Mouse (Mus musculus): ENCODE results near the gene Rnf133. TPM values are rescaled to one million over a fixed set of nuclear protein-coding genes. Genes with fewer than 3 reads are reported as not detected.

Rnf133 gene
- not detected for total RNA-seq (2021)

- DNase-seq = no peak
- intact Hi-C loops (cut with DNase I) = no loop called here
These were observed at the start of gene Rnf133 for GRCm38 (mm10) chr6:23650205-23650604. Gene Rnf133, minus strand, starts transcription at chr6:23650305.

- intact Hi-C loops (cut with DNase I) = no loop called here
- no peak for DNase-seq
These were observed 28.1 kb upstream of the Rnf133 start for GRCm38 (mm10) chr6:23678172-23678571.

- DNase-seq = no peak
- intact Hi-C loops (cut with DNase I) = no loop called here
These were observed 4.9 kb upstream of the Rnf133 start, which contains the start of gene Rnf148 for GRCm38 (mm10) chr6:23655036-23655435. Gene Rnf148, minus strand, starts transcription at chr6:23655136.

GRCm38 (mm10) chr6:23648732-23649131, 1.4 kb downstream of the Rnf133 start:
- intact Hi-C loops (cut with DNase I) = no loop called here
- no peak for DNase-seq

- intact Hi-C loops (cut with DNase I) = no loop called here
- peak; percentile 57 for DNase-seq
These were observed 2.4 kb downstream of the Rnf133 start for GRCm38 (mm10) chr6:23647627-23648247.

GRCm38 (mm10) chr6:23637081-23637480, 13.0 kb downstream of the Rnf133 start:
- no peak for DNase-seq
- intact Hi-C loops (cut with DNase I) = no loop called here

GRCm38 (mm10) chr6:23635208-23635607, 14.9 kb downstream of the Rnf133 start:
- no peak for DNase-seq
- intact Hi-C loops (cut with DNase I) = no loop called here

- DNase-seq = no peak
- intact Hi-C loops (cut with DNase I) = no loop called here
These were observed 16.1 kb downstream of the Rnf133 start for GRCm38 (mm10) chr6:23634016-23634415.

GRCm38 (mm10) chr6:23630465-23630864, 19.6 kb downstream of the Rnf133 start:
- DNase-seq = no peak
- intact Hi-C loops (cut with DNase I) = no loop called here

Other genes with a start within 250 kb of the Rnf133 start
- not detected for gene Rnf148, start 4.8 kb upstream of the Rnf133 start, total RNA-seq (2021)
- 1 to 10 TPM; 1.7 to 1.8 TPM for gene Cadps2, start 189.1 kb upstream of the Rnf133 start, total RNA-seq (2021)